ENCODE assay signal across 8 mouse cellular contexts in the genomic region with DNA sequence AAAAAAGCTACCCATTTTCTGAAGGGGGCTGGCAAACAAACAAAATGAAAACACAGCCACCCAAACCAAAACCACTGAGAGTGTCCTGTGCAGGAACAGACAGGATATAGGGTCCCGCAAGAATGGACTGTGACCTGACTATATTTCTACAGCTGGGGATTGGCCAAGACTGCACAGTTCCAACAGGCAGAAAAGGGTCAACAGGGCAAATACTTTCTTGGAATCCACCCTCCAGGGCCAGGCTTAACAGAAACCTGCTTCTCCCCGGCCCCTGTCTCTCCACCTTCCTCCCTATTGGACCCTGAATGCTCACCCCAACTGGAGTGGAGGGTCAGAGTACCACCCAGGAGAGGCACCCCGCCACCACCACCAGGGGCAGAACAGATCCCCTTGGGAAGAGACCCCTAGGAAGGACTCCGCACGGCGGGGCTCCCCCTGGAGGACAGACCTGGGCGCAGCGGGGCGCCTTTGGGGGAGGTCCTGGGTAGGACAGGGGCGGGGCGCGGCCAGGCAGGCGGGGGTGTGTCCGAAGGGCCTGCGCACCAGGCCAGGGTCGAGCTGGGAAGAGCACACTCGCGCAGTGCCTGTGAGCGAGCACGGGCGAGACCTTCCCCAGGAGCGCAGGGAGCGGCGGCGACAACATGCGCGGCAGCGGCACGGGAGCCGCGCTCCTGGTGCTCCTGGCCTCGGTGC. TPM values are rescaled to one million over a fixed set of nuclear protein-coding genes. Genes with fewer than 3 reads are reported as not detected.
DNase-seq lines count a peak whose midpoint lies in the region; ATAC-seq and TF ChIP-seq lines count a peak whose summit lies in the region.

TSS of gene Lama1 (plus strand) at position 566 of the 693 bp plus-strand sequence.

- no peaks in the 10 kb centered on the region for H3K9me3 ChIP-seq in hindbrain, postnatal 0 days (ENCODE audit: low read length)
- no peaks in the 10 kb centered on the region for H3K9me3 ChIP-seq in midbrain, embryonic 14.5 days (ENCODE audit: control insufficient read depth, low read length)

- H3K36me3 ChIP-seq in hindbrain, postnatal 0 days (ENCODE audit: insufficient read depth, low read length) = no peaks in the 10 kb centered on the region
- no peaks in the 10 kb centered on the region for H3K36me3 ChIP-seq in midbrain, embryonic 14.5 days (ENCODE audit: control insufficient read depth, insufficient read depth, low read length)
- H3K36me3 ChIP-seq in testis, adult 2 months (ENCODE audit: control insufficient read depth, insufficient read depth, low read length) = no peaks in the 10 kb centered on the region

- peak within 1 kb of the TSS; percentile 76 for H3K4me3 ChIP-seq in hindbrain, postnatal 0 days (ENCODE audit: low read length)
- peak within 1 kb of the TSS; percentile 78 for H3K4me3 ChIP-seq in midbrain, embryonic 14.5 days (replicated peaks; ENCODE audit: low read depth, low read length)
- H3K4me3 ChIP-seq in testis, adult 2 months (ENCODE audit: control insufficient read depth, low read depth, low read length) = peak within 1 kb of the TSS; percentile 84

- peak; percentile 69 for TF ChIP-seq CTCF in hindbrain, postnatal 0 days (IDR thresholded peaks at IDR 0.05; ENCODE audit: low read depth)
- TF ChIP-seq CTCF in testis, adult 2 months (IDR thresholded peaks at IDR 0.05; ENCODE audit: control insufficient read depth, insufficient read depth, insufficient replicate concordance, low read depth, low read length) = peak; percentile 45; the same call in 1 of the 2 replicates

- whole genome bisulfite sequencing in hindbrain, postnatal 0 days = 3% methylated on average over 21 of the region's 32 CpGs
- 2% methylated on average over 32 of the region's 32 CpGs for WGBS in midbrain, embryonic 14.5 days

- no peaks in the 10 kb centered on the region for H3K27me3 ChIP-seq in hindbrain, postnatal 0 days (ENCODE audit: insufficient read depth, low read length)
- no peaks in the 10 kb centered on the region for H3K27me3 ChIP-seq in midbrain, embryonic 14.5 days (ENCODE audit: control insufficient read depth, insufficient read depth, low read length)
- H3K27me3 ChIP-seq in testis, adult 2 months (ENCODE audit: control insufficient read depth, insufficient read depth, low read length) = no peaks in the 10 kb centered on the region

- 0 out of 2 replicates have a peak, but pooled peaks have one; percentile 16 for ATAC-seq in cerebellum, adult (ENCODE audit: insufficient number of reproducible peaks, low FRiP score, low TSS enrichment)
- ATAC-seq in hindbrain, postnatal 0 days = peak; percentile 92
- peak; percentile 86 for ATAC-seq in midbrain, embryonic 14.5 days (ENCODE audit: low FRiP score, low TSS enrichment)

- H3K4me2 ChIP-seq in hindbrain, postnatal 0 days (ENCODE audit: low read depth, low read length) = peak within 1 kb of the TSS; percentile 100
- H3K4me2 ChIP-seq in midbrain, embryonic 14.5 days (ENCODE audit: low read length) = peak within 1 kb of the TSS; percentile 98

- peak; percentile 86 for TF ChIP-seq POLR2A in testis, adult 2 months (IDR thresholded peaks at IDR 0.05; ENCODE audit: control insufficient read depth, low read depth, low read length)

- H3K4me1 ChIP-seq in hindbrain, postnatal 0 days (ENCODE audit: insufficient read depth, low read length) = peaks cover 14% of the 10 kb centered on the region; the same call in 1 of the 2 replicates
- peaks cover 17% of the 10 kb centered on the region for H3K4me1 ChIP-seq in midbrain, embryonic 14.5 days (ENCODE audit: control insufficient read depth, insufficient read depth, low read length)
- peaks cover 6% of the 10 kb centered on the region for H3K4me1 ChIP-seq in testis, adult 2 months (ENCODE audit: control insufficient read depth, insufficient read depth, low read length)

- 0 out of 2 replicates have a peak within 1 kb of the TSS, but pooled peaks have one; percentile 26 for H3K27ac ChIP-seq in hindbrain, postnatal 0 days
- peak within 1 kb of the TSS; percentile 57 for H3K27ac ChIP-seq in midbrain, embryonic 14.5 days (replicated peaks; ENCODE audit: low read depth, low read length)
- peak within 1 kb of the TSS; percentile 76 for H3K27ac ChIP-seq in testis, adult 2 months (ENCODE audit: control insufficient read depth, insufficient read depth, low read depth, low read length)

- no peak for DNase-seq in cerebellum, adult 9-10 months
- peak; percentile 90 for DNase-seq in embryo, embryonic 10.5 days (ENCODE audit: low spot score)
- DNase-seq in gastrocnemius, postnatal 4 days (ENCODE audit: low spot score in 2 of 2) = peak; percentile 64 to 71
- DNase-seq in hindbrain, postnatal 0 days (ENCODE audit: low spot score) = peak; percentile 80
- peak; percentile 77 for DNase-seq in liver
- peak; percentile 87 for DNase-seq in midbrain, embryonic 14.5 days

- peak within 1 kb of the TSS; percentile 63 for H3K9ac ChIP-seq in hindbrain, postnatal 0 days (replicated peaks; ENCODE audit: low read length)
- peak within 1 kb of the TSS; percentile 81 for H3K9ac ChIP-seq in midbrain, embryonic 14.5 days (replicated peaks; ENCODE audit: low read length)

RNA-seq across cellular contexts. Expression of gene Lama1, which starts in this region (rescaled TPM):
- under 1 TPM; 0.49 to 0.86 TPM for total RNA-seq in gastrocnemius, postnatal 4 days (2021)
- 18.4 and 31.2 TPM in 2 replicates for total RNA-seq in hindbrain, postnatal 0 days (2014; rRNA removed)
- 2.8 and 3.4 TPM in 2 replicates for polyA plus RNA-seq in hindbrain, postnatal 0 days (2015; fragmentation: Nextera tagmentation; extraction: Ambion mirVana)
- 3.2 and 10.1 TPM in 2 replicates for polyA plus RNA-seq in midbrain, embryonic 14.5 days (2014; fragmentation: Nextera tagmentation; extraction: Ambion mirVana)
- 5.1 and 6.1 TPM in 2 replicates for polyA plus RNA-seq in testis, adult 2 months (2012; rRNA removed)

Comparison
In these comparisons a context has a peak if more than half of its experiments do, and no peak if none do; other contexts are left out.
1. RNA of gene Lama1 (total RNA-seq): 18.4 to 31.2 TPM in hindbrain, postnatal 0 days; 0.49 to 0.86 TPM in gastrocnemius, postnatal 4 days; every median in the first group is over 10 times any median in the second.
2. Peak in DNase-seq in gastrocnemius, postnatal 4 days; RNA of the gene not detected or under 1 TPM.
3. ATAC-seq: peak in every context shown above with its lines; median percentile 92 in hindbrain, postnatal 0 days; 86 in midbrain, embryonic 14.5 days; 16 in cerebellum, adult.
4. H3K27ac ChIP-seq: peak in every context shown above with its lines; median percentile 76 in testis, adult 2 months; 57 in midbrain, embryonic 14.5 days; 26 in hindbrain, postnatal 0 days.
5. Peak in every context shown above with its lines, with median percentiles within 50 percentile points of each other: H3K4me3 ChIP-seq.